In the genomic region with DNA sequence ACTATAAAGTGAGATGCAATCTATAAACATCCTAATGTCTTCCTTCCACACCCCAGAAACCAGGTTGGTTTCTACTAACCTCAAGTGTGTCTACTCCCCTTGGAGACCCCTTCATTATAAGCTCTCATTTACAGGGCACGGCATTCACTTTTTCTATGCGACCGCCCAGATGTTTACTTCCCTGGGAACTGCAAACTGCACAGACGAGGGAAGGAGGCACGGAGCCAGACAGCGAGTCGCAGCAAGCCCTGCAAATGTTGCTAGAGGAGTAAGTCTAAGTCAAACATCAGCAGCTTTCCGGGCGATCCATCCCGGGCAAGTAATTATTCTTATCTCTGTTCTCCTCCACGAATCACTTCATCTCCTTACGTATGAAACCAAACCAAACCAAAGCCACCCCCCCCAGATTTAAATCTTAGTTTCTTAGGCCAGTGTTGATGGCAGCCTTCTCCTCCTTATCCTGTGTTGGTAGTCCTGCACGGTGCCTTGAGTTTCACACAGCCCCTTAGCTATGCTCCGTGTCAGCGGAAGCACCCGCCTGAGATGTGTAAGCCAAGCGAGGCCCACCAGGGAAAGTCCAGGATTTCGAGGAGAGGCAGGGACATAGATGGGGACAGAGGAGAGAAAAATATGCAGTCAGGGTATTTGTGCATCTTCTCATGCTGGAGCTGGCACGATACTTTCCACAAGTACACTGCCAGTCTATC, we compare ENCODE assay signal across 11 mouse cellular contexts.
DNase-seq lines count a peak whose midpoint lies in the region; ATAC-seq and TF ChIP-seq lines count a peak whose summit lies in the region.
"Had no signal": no experiment of that assay in that cellular context is flagged by ENCODE, and none has a peak within 500 bp of the region (broad histone marks: within the 10 kb centered on the region; RNA-seq: fewer than 3 reads in every experiment).

No protein-coding gene starts in this region.

- ATAC-seq in lung, embryonic 14.5 days (ENCODE audit: insufficient read depth): peak; percentile 81
- 0 out of 2 replicates have a peak, but pooled peaks have one; percentile 40 for ATAC-seq in neural tube, embryonic 15.5 days (ENCODE audit: low FRiP score)

- H3K4me1 ChIP-seq in heart, embryonic 10.5 days: peaks cover 28% of the 10 kb centered on the region
- H3K4me1 ChIP-seq in lung, embryonic 14.5 days (ENCODE audit: insufficient read depth): peaks cover 14% of the 10 kb centered on the region; the same call in 1 of the 2 replicates
- H3K4me1 ChIP-seq in lung, adult 2 months (ENCODE audit: control insufficient read depth, insufficient read depth, low read length): peaks cover 14% of the 10 kb centered on the region
- peaks cover 12% of the 10 kb centered on the region; the same call in 1 of the 2 replicates for H3K4me1 ChIP-seq in neural tube, embryonic 15.5 days

- TF ChIP-seq CTCF in lung, embryonic 14.5 days (IDR thresholded peaks at IDR 0.05; ENCODE audit: low read depth): no peak
- TF ChIP-seq CTCF in lung, adult 2 months (IDR thresholded peaks at IDR 0.05; ENCODE audit: insufficient read depth, low read length): no peak

- H3K4me3 ChIP-seq in heart, embryonic 10.5 days: no peak overlapping the region
- H3K4me3 ChIP-seq in lung, embryonic 14.5 days (ENCODE audit: low read depth, low read length): no peak overlapping the region
- no peak overlapping the region for H3K4me3 ChIP-seq in lung, adult 2 months (replicated peaks; ENCODE audit: extremely low read depth, low read depth, low read length)
- no peak overlapping the region for H3K4me3 ChIP-seq in neural tube, embryonic 15.5 days (replicated peaks)
- H3K4me3 ChIP-seq: forebrain, embryonic 10.5 days; liver, embryonic 13.5 days had no signal

- intact Hi-C loops in heart, postnatal 14 days (cut with DNase I): no loop called here

- no peaks in the 10 kb centered on the region for H3K27me3 ChIP-seq in heart, embryonic 10.5 days (ENCODE audit: insufficient read depth, poor library complexity, severe bottlenecking)
- H3K27me3 ChIP-seq in lung, embryonic 14.5 days (ENCODE audit: insufficient read depth, low read length): no peaks in the 10 kb centered on the region
- no peaks in the 10 kb centered on the region for H3K27me3 ChIP-seq in neural tube, embryonic 15.5 days (replicated peaks)
- H3K27me3 ChIP-seq: CH12.LX; liver, embryonic 13.5 days had no signal

- DNase-seq in heart, postnatal 14 days: peak; percentile 42 to 45
- DNase-seq in heart, embryonic 10.5 days (ENCODE audit: low spot score): no peak
- peak; percentile 90 for DNase-seq in lung, embryonic 14.5 days
- DNase-seq in lung, adult 2 months: no peak
- DNase-seq in kidney, postnatal 4 days: peak; percentile 50 to 66
- DNase-seq in cerebellum, adult 9-11 months: no peak
- DNase-seq in cerebellum, adult 11-12 months: no peak
- DNase-seq: liver, embryonic 13.5 days had no signal

- 70% methylated on average over 19 of the region's 19 CpGs for WGBS in heart, embryonic 10.5 days
- 12% methylated on average over 19 of the region's 19 CpGs for WGBS in lung, embryonic 14.5 days
- 38% methylated on average over 19 of the region's 19 CpGs for WGBS in lung, adult 2 months
- 70% methylated on average over 19 of the region's 19 CpGs for WGBS in neural tube, embryonic 15.5 days

- no peaks in the 10 kb centered on the region for H3K9me3 ChIP-seq in heart, embryonic 10.5 days
- no peaks in the 10 kb centered on the region for H3K9me3 ChIP-seq in lung, embryonic 14.5 days (ENCODE audit: low read depth, low read length)
- H3K9me3 ChIP-seq in neural tube, embryonic 15.5 days (replicated peaks): no peaks in the 10 kb centered on the region
- H3K9me3 ChIP-seq: forebrain, embryonic 10.5 days; liver, embryonic 13.5 days had no signal

- H3K9ac ChIP-seq in lung, embryonic 14.5 days: 0 out of 2 replicates have a peak overlapping the region, but pooled peaks have one; percentile 13
- H3K9ac ChIP-seq in neural tube, embryonic 15.5 days (replicated peaks): no peak overlapping the region
- H3K9ac ChIP-seq: liver, embryonic 13.5 days had no signal

- H3K4me2 ChIP-seq in lung, embryonic 14.5 days: peak overlapping the region; percentile 41
- no peak overlapping the region for H3K4me2 ChIP-seq in neural tube, embryonic 15.5 days
- H3K4me2 ChIP-seq: liver, embryonic 13.5 days had no signal

- no peak for TF ChIP-seq POLR2A in lung, adult 2 months (IDR thresholded peaks at IDR 0.05; ENCODE audit: borderline replicate concordance, extremely low read depth, low read depth, low read length)

- H3K27ac ChIP-seq in heart, embryonic 10.5 days: no peak overlapping the region; the same call in 1 of the 2 replicates
- peak overlapping the region; percentile 58 for H3K27ac ChIP-seq in lung, embryonic 14.5 days (ENCODE audit: low read depth)
- H3K27ac ChIP-seq in neural tube, embryonic 15.5 days (replicated peaks): no peak overlapping the region
- H3K27ac ChIP-seq: forebrain, embryonic 10.5 days; liver, embryonic 13.5 days had no signal

- no peaks in the 10 kb centered on the region for H3K36me3 ChIP-seq in heart, embryonic 10.5 days
- no peaks in the 10 kb centered on the region for H3K36me3 ChIP-seq in lung, embryonic 14.5 days (ENCODE audit: insufficient read depth)
- no peaks in the 10 kb centered on the region for H3K36me3 ChIP-seq in neural tube, embryonic 15.5 days
- H3K36me3 ChIP-seq: forebrain, embryonic 10.5 days; liver, embryonic 13.5 days had no signal

Comparison
In these comparisons a context has a peak if more than half of its experiments do, and no peak if none do; other contexts are left out.
1. DNase-seq: peak in heart, postnatal 14 days (2 of 2), lung, embryonic 14.5 days (single experiment) and kidney, postnatal 4 days (2 of 2); none in heart, embryonic 10.5 days (single experiment), lung, adult 2 months (single experiment), cerebellum, adult 9-11 months (single experiment) and cerebellum, adult 11-12 months (single experiment).